Mouse (Mus musculus) common myeloid progenitor, adult 5-6 weeks (primary cell): Measurements from ENCODE around the gene Ric1. TPM values are rescaled to one million over a fixed set of nuclear protein-coding genes. Genes with fewer than 3 reads are reported as not detected.

Experiments
- ATAC-seq: replicated peaks from 2 replicates; pipeline ENCODE4 v1.8.0; 2016; ENCODE audit warnings: low read depth, mild to moderate bottlenecking, moderate TSS enrichment, inconsistent platforms; ENCODE audit not compliant: poor library complexity, severe bottlenecking
- total RNA-seq: library from RNA; stranded (forward); fragments of 200-1000, 187-1606 nt; gene quantifications from 2 replicates; pipeline ENCODE4 v1.2.3, GENCODE M21; 2017

Ric1 gene
- total RNA-seq, 1 experiment from 2014 or later: 26.9 TPM

- ATAC-seq: no peak
Observed at GRCm38 (mm10) chr19:29598981-29599380, 76.9 kb downstream of the Ric1 start.

- ATAC-seq: no peak
Observed at GRCm38 (mm10) chr19:29603548-29604353, 81.7 kb downstream of the Ric1 start.

- no peak for ATAC-seq
Observed at GRCm38 (mm10) chr19:29604653-29605052, 82.6 kb downstream of the Ric1 start.

- ATAC-seq: no peak
Observed at GRCm38 (mm10) chr19:29607521-29607920, 85.4 kb downstream of the Ric1 start.

- no peak for ATAC-seq
Observed at GRCm38 (mm10) chr19:29608212-29608611, 86.1 kb downstream of the Ric1 start.

GRCm38 (mm10) chr19:29610907-29611306 is 88.8 kb downstream of the Ric1 start:
- ATAC-seq: no peak

GRCm38 (mm10) chr19:29612102-29612501 is 90.0 kb downstream of the Ric1 start:
- ATAC-seq: no peak

- ATAC-seq: peak; percentile 71
Observed at GRCm38 (mm10) chr19:29641055-29641454, 119.0 kb downstream of the Ric1 start.

- no peak for ATAC-seq
Observed at GRCm38 (mm10) chr19:29641510-29641909, 119.4 kb downstream of the Ric1 start.

GRCm38 (mm10) chr19:29642211-29642610 is 120.1 kb downstream of the Ric1 start:
- no peak for ATAC-seq

GRCm38 (mm10) chr19:29643194-29643922 is 121.3 kb downstream of the Ric1 start:
- no peak for ATAC-seq

GRCm38 (mm10) chr19:29644747-29645146 is 122.7 kb downstream of the Ric1 start:
- no peak for ATAC-seq

GRCm38 (mm10) chr19:29647651-29648549 is 125.8 kb downstream of the Ric1 start, which contains the start of gene Ermp1:
Gene Ermp1 (minus strand): TSS chr19:29648415.
- ATAC-seq: peak; percentile 98

- no peak for ATAC-seq
Observed at GRCm38 (mm10) chr19:29648550-29648914, 126.5 kb downstream of the Ric1 start.

GRCm38 (mm10) chr19:29649683-29650082 is 127.6 kb downstream of the Ric1 start:
- ATAC-seq: no peak

GRCm38 (mm10) chr19:29653768-29654265 is 131.7 kb downstream of the Ric1 start:
- ATAC-seq: no peak

GRCm38 (mm10) chr19:29655148-29655547 is 133.1 kb downstream of the Ric1 start:
- no peak for ATAC-seq

GRCm38 (mm10) chr19:29656029-29656428 is 133.9 kb downstream of the Ric1 start:
- no peak for ATAC-seq
